Mouse (Mus musculus): ENCODE results near the gene Kalrn. TPM values are rescaled to one million over a fixed set of nuclear protein-coding genes. Genes with fewer than 3 reads are reported as not detected.

Gene Kalrn
- total RNA-seq, 2 experiments from 2014 or later, result 1.1 TPM; not detected in 1

- no peak for ATAC-seq (replicated peaks; ENCODE audit: low FRiP score, poor library complexity, severe bottlenecking)
These were observed 634.2 kb downstream of the Kalrn start for GRCm38 (mm10) chr16:33939133-33939531.

GRCm38 (mm10) chr16:33938311-33939132, 634.8 kb downstream of the Kalrn start:
- no peak for ATAC-seq (replicated peaks; ENCODE audit: low FRiP score, poor library complexity, severe bottlenecking)

GRCm38 (mm10) chr16:33937567-33937966, 635.8 kb downstream of the Kalrn start:
- ATAC-seq (replicated peaks; ENCODE audit: low FRiP score, poor library complexity, severe bottlenecking), result no peak

- ATAC-seq (replicated peaks; ENCODE audit: low FRiP score, poor library complexity, severe bottlenecking), result no peak
These were observed 636.4 kb downstream of the Kalrn start for GRCm38 (mm10) chr16:33936885-33937284.

- ATAC-seq (replicated peaks; ENCODE audit: low FRiP score, poor library complexity, severe bottlenecking), result no peak
These were observed 637.9 kb downstream of the Kalrn start for GRCm38 (mm10) chr16:33935407-33935785.

GRCm38 (mm10) chr16:33934701-33935406, 638.5 kb downstream of the Kalrn start:
- ATAC-seq (replicated peaks; ENCODE audit: low FRiP score, poor library complexity, severe bottlenecking), result no peak

- ATAC-seq (replicated peaks; ENCODE audit: low FRiP score, poor library complexity, severe bottlenecking), result no peak
These were observed 639.9 kb downstream of the Kalrn start for GRCm38 (mm10) chr16:33933411-33933810.

GRCm38 (mm10) chr16:33932126-33932525, 641.2 kb downstream of the Kalrn start:
- no peak for ATAC-seq (replicated peaks; ENCODE audit: low FRiP score, poor library complexity, severe bottlenecking)

GRCm38 (mm10) chr16:33931682-33932081, 641.6 kb downstream of the Kalrn start:
- ATAC-seq (replicated peaks; ENCODE audit: low FRiP score, poor library complexity, severe bottlenecking), result no peak

GRCm38 (mm10) chr16:33930785-33931184, 642.5 kb downstream of the Kalrn start:
- no peak for ATAC-seq (replicated peaks; ENCODE audit: low FRiP score, poor library complexity, severe bottlenecking)

GRCm38 (mm10) chr16:33928788-33929462, 644.4 kb downstream of the Kalrn start:
- no peak for ATAC-seq (replicated peaks; ENCODE audit: low FRiP score, poor library complexity, severe bottlenecking)

GRCm38 (mm10) chr16:33927263-33927824, 646.0 kb downstream of the Kalrn start:
- ATAC-seq (replicated peaks; ENCODE audit: low FRiP score, poor library complexity, severe bottlenecking), result no peak

GRCm38 (mm10) chr16:33923758-33924157, 649.6 kb downstream of the Kalrn start:
- ATAC-seq (replicated peaks; ENCODE audit: low FRiP score, poor library complexity, severe bottlenecking), result no peak

GRCm38 (mm10) chr16:33923001-33923316, 650.4 kb downstream of the Kalrn start:
- ATAC-seq (replicated peaks; ENCODE audit: low FRiP score, poor library complexity, severe bottlenecking), result no peak

GRCm38 (mm10) chr16:33922111-33923000, 651.0 kb downstream of the Kalrn start:
- ATAC-seq (replicated peaks; ENCODE audit: low FRiP score, poor library complexity, severe bottlenecking), result no peak

- no peak for ATAC-seq (replicated peaks; ENCODE audit: low FRiP score, poor library complexity, severe bottlenecking)
These were observed 651.8 kb downstream of the Kalrn start for GRCm38 (mm10) chr16:33921514-33921913.

Data from erythroid progenitor cell, adult 5-6 weeks (primary cell).